Mouse (Mus musculus) brain, embryonic 14.5 days (tissue): ENCODE measurements around the gene Tff2. TPM values are rescaled to one million over a fixed set of nuclear protein-coding genes. Genes with fewer than 3 reads are reported as not detected.

ENCODE experiments used
- DNase-seq: peaks from one replicate; pipeline ENCODE4 v3.0.0-alpha.2; 2011; ENCODE audit warnings: low read depth
- CTCF ChIP-seq: fragments of 200-500 bp; IDR thresholded peaks from 2 replicates; pipeline ENCODE4 v1.5.1; 2012; ENCODE audit warnings: inconsistent platforms, mild to moderate bottlenecking, moderate library complexity, borderline replicate concordance; ENCODE audit not compliant: insufficient read depth, insufficient read length; ENCODE audit errors: extremely low read depth
- POLR2A ChIP-seq: fragments of 200-500 bp; IDR thresholded peaks from 2 replicates; pipeline ENCODE4 v1.6.1; 2012; ENCODE audit warnings: mild to moderate bottlenecking, inconsistent platforms, borderline replicate concordance; ENCODE audit not compliant: poor library complexity, insufficient read depth, insufficient read length, severe bottlenecking; ENCODE audit errors: extremely low read depth
- polyA plus RNA-seq: library from polyadenylated mRNA; depleted of rRNA; stranded (reverse); fragments of >200 nt; gene quantifications from 2 replicates; pipeline ENCODE4 v1.2.3, GENCODE M21; 2012; rRNA removed

Gene Tff2
- polyA plus RNA-seq, 1 experiment, result not detected

DNA sequence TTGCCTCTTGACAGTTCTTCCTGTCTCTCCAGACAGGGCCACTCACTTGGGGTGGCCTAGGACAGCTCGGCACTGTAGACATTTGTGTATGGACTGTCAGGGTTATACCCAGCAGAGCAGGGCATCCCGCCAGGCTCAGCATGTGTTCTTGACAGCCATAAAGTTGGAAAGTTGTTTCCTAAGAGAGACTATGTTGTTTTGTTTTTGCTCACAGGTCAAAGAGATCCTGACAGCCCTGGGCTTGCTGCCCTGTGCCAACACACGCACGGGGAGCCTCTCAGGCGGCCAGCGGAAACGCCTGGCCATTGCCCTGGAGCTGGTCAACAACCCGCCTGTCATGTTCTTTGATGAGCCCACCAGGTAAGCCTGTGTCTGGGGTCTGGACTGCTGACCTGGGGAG, 40.3 kb downstream of the Tff2 start:
- DNase-seq, result no peak
- TF ChIP-seq CTCF (no peak), POLR2A (no peak)

DNA sequence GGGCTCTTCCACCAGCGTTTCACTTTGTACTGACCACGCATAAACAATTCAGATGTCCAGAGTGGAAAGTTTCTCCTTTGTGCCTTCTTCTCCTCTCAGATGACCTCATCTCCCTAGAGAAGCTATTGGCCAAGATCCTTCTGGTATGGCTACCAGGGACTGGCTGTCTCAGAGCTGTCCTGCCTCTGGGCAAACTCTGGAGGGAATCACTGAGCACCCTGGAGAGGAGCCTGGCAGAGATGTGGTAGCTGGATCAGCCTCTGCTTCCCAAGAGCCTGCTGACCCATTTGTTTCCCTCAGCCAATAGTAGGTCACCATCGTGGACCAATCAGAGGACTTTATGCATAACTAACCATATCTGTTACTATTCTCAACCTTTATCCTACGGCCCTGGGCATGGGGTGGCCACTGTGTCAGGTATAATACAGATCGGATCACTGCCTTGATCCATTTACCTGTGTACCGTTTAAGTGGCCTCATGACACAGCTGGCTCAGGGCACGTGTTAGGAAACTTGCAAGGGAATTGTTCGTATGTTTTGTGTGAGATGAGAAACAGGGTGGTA, 41.0 kb downstream of the Tff2 start:
- no peak for DNase-seq
- no peak for TF ChIP-seq CTCF
- no peak for TF ChIP-seq POLR2A

DNA sequence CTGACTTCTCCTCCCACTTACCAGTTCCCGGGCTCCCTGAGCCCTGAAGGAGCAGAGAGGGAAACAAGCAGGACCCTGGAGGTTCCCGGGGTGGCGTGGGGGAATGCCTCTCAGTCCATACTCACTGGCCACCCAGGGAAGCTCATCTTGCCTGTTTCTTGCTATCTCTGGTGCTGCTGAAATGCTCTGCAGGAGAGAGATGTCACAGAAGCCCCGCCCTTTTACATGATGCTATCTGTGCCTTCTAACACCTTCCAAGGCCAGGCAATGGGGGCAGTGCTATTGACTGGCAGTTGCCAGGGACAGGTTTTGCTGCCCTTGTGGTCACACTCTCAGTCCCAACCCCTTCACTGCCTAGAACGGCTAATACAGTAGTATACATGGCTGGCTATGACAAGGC, 45.3 kb downstream of the Tff2 start:
- TF ChIP-seq CTCF, result no peak
- no peak for TF ChIP-seq POLR2A
- DNase-seq, result no peak

DNA sequence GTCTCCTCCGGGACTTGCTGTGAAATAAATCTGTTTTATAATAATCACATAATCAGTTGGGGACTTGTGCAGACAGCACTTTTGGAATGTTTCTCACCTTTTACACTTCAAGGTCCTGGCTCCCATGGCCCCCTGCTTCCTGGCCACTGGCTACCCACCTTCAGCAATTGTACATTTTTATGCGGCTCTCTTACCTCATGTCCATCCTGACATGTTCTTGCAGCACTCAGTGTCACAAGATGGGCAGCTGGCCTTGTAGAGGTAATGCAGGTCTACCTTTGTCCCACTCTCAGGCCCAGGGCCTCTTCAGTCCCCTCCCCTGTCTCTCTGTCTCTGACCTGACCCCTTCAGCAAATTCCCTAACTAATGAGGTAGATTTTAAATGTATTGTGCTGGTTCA, 47.2 kb downstream of the Tff2 start:
- no peak for TF ChIP-seq CTCF
- no peak for TF ChIP-seq POLR2A
- no peak for DNase-seq

DNA sequence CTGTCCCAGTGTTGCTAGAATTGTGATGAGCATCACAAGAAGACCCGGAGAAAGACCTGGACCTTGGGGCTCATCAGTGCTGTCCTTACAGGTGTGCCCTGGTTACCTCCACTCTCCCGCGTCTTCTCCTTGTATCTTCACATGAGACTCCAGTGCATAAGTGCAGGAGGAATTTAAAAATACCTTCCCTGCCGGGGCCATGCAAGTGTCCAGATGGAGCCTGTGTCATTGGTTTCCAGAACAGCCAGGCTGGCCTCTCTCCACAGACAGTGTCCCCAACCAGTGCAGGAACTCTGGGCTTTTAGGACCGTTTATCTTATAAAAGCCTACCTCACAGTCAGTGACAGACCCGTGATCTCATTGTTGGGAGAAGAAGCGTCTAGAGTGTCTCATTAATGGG, 48.5 kb downstream of the Tff2 start:
- TF ChIP-seq POLR2A (no peak), CTCF (no peak)
- DNase-seq, result no peak

DNA sequence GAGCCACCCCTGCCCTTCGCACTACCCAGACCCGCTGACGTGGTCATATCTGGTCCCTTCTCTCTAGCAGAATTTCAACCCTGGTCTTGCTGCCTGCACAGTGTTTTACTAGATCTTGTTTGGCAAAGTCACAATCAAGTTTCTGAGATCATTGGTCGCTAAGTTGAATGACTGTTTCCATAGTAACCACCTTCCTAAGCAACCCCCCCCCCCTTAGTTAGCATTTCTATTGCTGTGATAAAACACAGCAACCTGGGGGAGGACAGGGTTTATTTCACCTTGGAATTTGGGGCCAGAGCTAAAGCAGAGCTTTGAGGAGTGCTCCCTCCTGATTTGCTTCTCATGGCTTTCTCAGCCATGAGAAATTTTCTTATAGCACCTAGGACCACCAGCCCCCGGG, 49.3 kb downstream of the Tff2 start:
- no peak for DNase-seq
- TF ChIP-seq POLR2A (no peak), CTCF (no peak)

Other genes starting within 250 kb of the Tff2 start
- 0.25 and 0.49 TPM in 2 replicates for gene Glp1r, start 242.5 kb downstream of the Tff2 start, polyA plus RNA-seq
- gene Umodl1, start 189.6 kb downstream of the Tff2 start, polyA plus RNA-seq, result 0.04 and 0.10 TPM in 2 replicates
- gene Abcg1, start 86.6 kb downstream of the Tff2 start, polyA plus RNA-seq, result 8.7 and 12.8 TPM in 2 replicates
- gene Tff3, start 14.6 kb downstream of the Tff2 start, polyA plus RNA-seq, result 0.97 and 1.1 TPM in 2 replicates
- gene Tff1, start 21.0 kb upstream of the Tff2 start, polyA plus RNA-seq, result not detected in 2 replicates
- not detected in 2 replicates for gene Tmprss3, start 54.7 kb upstream of the Tff2 start, polyA plus RNA-seq
- 0.03 TPM in 1 of 2 replicates, not detected in the other for gene Ubash3a, start 63.6 kb upstream of the Tff2 start, polyA plus RNA-seq
- gene Rsph1, start 133.1 kb upstream of the Tff2 start, polyA plus RNA-seq, result 0.59 and 3.3 TPM in 2 replicates
- gene Slc37a1, start 142.5 kb upstream of the Tff2 start, polyA plus RNA-seq, result 19.7 and 21.3 TPM in 2 replicates
- gene Pde9a, start 241.9 kb upstream of the Tff2 start, polyA plus RNA-seq, result 60.9 and 112 TPM in 2 replicates